Mouse (Mus musculus) gastrocnemius, adult 2 months (tissue): Measurements from ENCODE around the gene Mvp. TPM values are rescaled to one million over a fixed set of nuclear protein-coding genes. Genes with fewer than 3 reads are reported as not detected.

ENCODE experiments used
- DNase-seq: peaks from one replicate; pipeline ENCODE4 v3.0.0; 2022
- H3K27ac ChIP-seq: fragments of 200-600 bp; 2 replicates; pipeline ENCODE4 v1.8.1; 2022; ENCODE audit warnings: mild to moderate bottlenecking
- H3K4me3 ChIP-seq: fragments of 200-600 bp; 2 replicates; pipeline ENCODE4 v1.8.1; 2022; ENCODE audit warnings: mild to moderate bottlenecking, moderate library complexity
- CTCF ChIP-seq: fragments of 200-600 bp; IDR thresholded peaks from 2 replicates; pipeline ENCODE4 v1.8.1; 2022; ENCODE audit warnings: antibody characterized with exemption, mild to moderate bottlenecking, moderate library complexity
- intact Hi-C: fragments of 180-260 bp; cut with DNase I; formaldehyde crosslinking; loops from one replicate; pipeline ENCODE4 v1.15.1; 2025
- total RNA-seq, 2 experiments: library from RNA; stranded (reverse); gene quantifications; 2 replicates each; pipeline ENCODE4 v1.2.3; 2021

Mvp gene
- total RNA-seq, 2 experiments from 2014 or later: 26.5 to 30.2 TPM

- H3K4me3 ChIP-seq: peak within 1 kb of the TSS; percentile 89
- intact Hi-C loops: loop anchor here (2.0 kb wide), 1 partner anchor 40 kb away; the partner anchor contains the start of gene Cdiptos
- peak; percentile 93 for TF ChIP-seq CTCF
- peak within 1 kb of the TSS; percentile 96 for H3K27ac ChIP-seq
- DNase-seq: peak; percentile 98
These were observed 2.8 kb upstream of the Mvp start, which contains the start of gene Pagr1a for GRCm38 (mm10) chr7:127016971-127017949. Gene Pagr1a, minus strand, starts transcription at chr7:127017352.

GRCm38 (mm10) chr7:127016486-127016938 lies 2.1 kb upstream of the Mvp start:
- TF ChIP-seq CTCF: no peak
- peak overlapping the region; percentile 89 for H3K4me3 ChIP-seq
- peak overlapping the region; percentile 96 for H3K27ac ChIP-seq
- peak; percentile 69 for DNase-seq
- intact Hi-C loops: loop anchor here (2.0 kb wide), 1 partner anchor 40 kb away; the partner anchor contains the start of gene Cdiptos

- no peak for DNase-seq
- TF ChIP-seq CTCF: no peak
- Histone ChIP-seq H3K4me3 (peak within 1 kb of the TSS; percentile 89), H3K27ac (peak within 1 kb of the TSS; percentile 96)
- intact Hi-C loops: loop anchor here (2.0 kb wide), 1 partner anchor 39 kb away; the partner anchor contains the start of gene Cdiptos
These were observed 1.9 kb upstream of the Mvp start, which contains the start of gene Pagr1b for GRCm38 (mm10) chr7:127016481-127016485. Gene Pagr1b, minus strand, starts transcription at chr7:127016484.

GRCm38 (mm10) chr7:127016081-127016480 lies 1.7 kb upstream of the Mvp start:
- Histone ChIP-seq H3K27ac (peak overlapping the region; percentile 96), H3K4me3 (peak overlapping the region; percentile 89)
- intact Hi-C loops: loop anchor here (2.0 kb wide), 1 partner anchor 39 kb away; the partner anchor contains the start of gene Cdiptos
- no peak for DNase-seq
- TF ChIP-seq CTCF: no peak

- peak overlapping the region; percentile 95 for H3K27ac ChIP-seq
- no peak for DNase-seq
- no peak for TF ChIP-seq CTCF
- intact Hi-C loops: no loop called here
- peak overlapping the region; percentile 89 for H3K4me3 ChIP-seq
These were observed 572 bp upstream of the Mvp start for GRCm38 (mm10) chr7:127014993-127015392.

- intact Hi-C loops: no loop called here
- DNase-seq: no peak
- Histone ChIP-seq H3K4me3 (peak overlapping the region; percentile 89), H3K27ac (peak overlapping the region; percentile 95; the same call in 1 of the 2 replicates)
- TF ChIP-seq CTCF: no peak
These were observed 1.0 kb downstream of the Mvp start for GRCm38 (mm10) chr7:127013385-127013784.

GRCm38 (mm10) chr7:127012845-127013244 lies 1.6 kb downstream of the Mvp start:
- Histone ChIP-seq H3K4me3 (peak overlapping the region; percentile 89), H3K27ac (no peak overlapping the region)
- no peak for DNase-seq
- intact Hi-C loops: no loop called here
- no peak for TF ChIP-seq CTCF

GRCm38 (mm10) chr7:127012374-127012773 lies 2.0 kb downstream of the Mvp start:
- no peak for DNase-seq
- no peak overlapping the region for H3K4me3 ChIP-seq
- no peak for TF ChIP-seq CTCF
- no peak overlapping the region for H3K27ac ChIP-seq
- intact Hi-C loops: no loop called here

GRCm38 (mm10) chr7:127011717-127012116 lies 2.7 kb downstream of the Mvp start:
- TF ChIP-seq CTCF: no peak
- Histone ChIP-seq H3K4me3 (no peak overlapping the region), H3K27ac (no peak overlapping the region)
- intact Hi-C loops: no loop called here
- DNase-seq: no peak

GRCm38 (mm10) chr7:127011051-127011450 lies 3.4 kb downstream of the Mvp start:
- no peak for TF ChIP-seq CTCF
- DNase-seq: no peak
- H3K27ac ChIP-seq: no peak overlapping the region
- H3K4me3 ChIP-seq: no peak overlapping the region
- intact Hi-C loops: no loop called here

- DNase-seq: no peak
- Histone ChIP-seq H3K4me3 (no peak overlapping the region), H3K27ac (peak overlapping the region; percentile 85)
- intact Hi-C loops: no loop called here
- TF ChIP-seq CTCF: no peak
These were observed 4.9 kb downstream of the Mvp start for GRCm38 (mm10) chr7:127009307-127010085.

GRCm38 (mm10) chr7:127008239-127009019 lies 6.0 kb downstream of the Mvp start:
- Histone ChIP-seq H3K27ac (peak overlapping the region; percentile 85), H3K4me3 (peak overlapping the region; percentile 40)
- TF ChIP-seq CTCF: no peak
- intact Hi-C loops: no loop called here
- peak; percentile 74 for DNase-seq
